Mouse (Mus musculus) left cerebral cortex, postnatal 14 days (tissue): ENCODE measurements around the gene Rspry1. TPM values are rescaled to one million over a fixed set of nuclear protein-coding genes. Genes with fewer than 3 reads are reported as not detected.

Experiments used
- DNase-seq, 2 experiments: peaks; one replicate each; pipeline ENCODE4 v3.0.0; 2021 to 2022; ENCODE audit warnings: low spot score in 2 of 2, mixed read lengths in 1 of 2
- intact Hi-C: fragments of 180-260 bp; cut with DNase I; formaldehyde crosslinking; loops from one replicate; pipeline ENCODE4 v1.15.1; 2025
- total RNA-seq, 2 experiments: library from RNA; stranded (reverse); gene quantifications; 2 replicates each; pipeline ENCODE4 v1.2.3; 2021

The Rspry1 gene
- total RNA-seq, 2 experiments from 2014 or later: 30.3 to 30.9 TPM

GRCm38 (mm10) chr8:94675923-94676322, 74.2 kb downstream of the Rspry1 start:
- intact Hi-C loops: no loop called here
- DNase-seq: no peak

- DNase-seq: peak; percentile 50 to 54
- intact Hi-C loops: no loop called here
Observed at GRCm38 (mm10) chr8:94678582-94678981, 76.8 kb downstream of the Rspry1 start.

GRCm38 (mm10) chr8:94680414-94680813, 78.7 kb downstream of the Rspry1 start:
- intact Hi-C loops: no loop called here
- no peak for DNase-seq

GRCm38 (mm10) chr8:94682732-94683524, 81.2 kb downstream of the Rspry1 start:
- intact Hi-C loops: no loop called here
- no peak for DNase-seq

GRCm38 (mm10) chr8:94684287-94684686, 82.5 kb downstream of the Rspry1 start:
- DNase-seq: no peak
- intact Hi-C loops: no loop called here

- intact Hi-C loops: no loop called here
- no peak for DNase-seq
Observed at GRCm38 (mm10) chr8:94685953-94686352, 84.2 kb downstream of the Rspry1 start.

- intact Hi-C loops: loop anchor here (5.0 kb wide), 1 partner anchor 167 kb away; no protein-coding TSS in a partner anchor
Observed at GRCm38 (mm10) chr8:94694701-94695100, 93.0 kb downstream of the Rspry1 start.

GRCm38 (mm10) chr8:94695341-94695993, 93.7 kb downstream of the Rspry1 start:
- DNase-seq: no peak
- intact Hi-C loops: loop anchor here (5.0 kb wide), 1 partner anchor 168 kb away; no protein-coding TSS in a partner anchor

More at GRCm38 (mm10) chr8:94694701-94695100, 93.0 kb downstream of the Rspry1 start:
- DNase-seq: no peak

- intact Hi-C loops: loop anchor here (5.0 kb wide), 1 partner anchor 169 kb away; no protein-coding TSS in a partner anchor
Observed at GRCm38 (mm10) chr8:94695994-94696384, 94.3 kb downstream of the Rspry1 start, which contains the start of gene Pllp. TSS of gene Pllp (minus strand) at chr8:94696278.

GRCm38 (mm10) chr8:94696566-94696965, 94.8 kb downstream of the Rspry1 start:
- DNase-seq: no peak

More at GRCm38 (mm10) chr8:94695994-94696384, 94.3 kb downstream of the Rspry1 start, which contains the start of gene Pllp:
- peak; percentile 52 to 64 for DNase-seq

GRCm38 (mm10) chr8:94697956-94698355, 96.2 kb downstream of the Rspry1 start:
- intact Hi-C loops: loop anchor here (5.0 kb wide), 1 partner anchor 171 kb away; no protein-coding TSS in a partner anchor
- DNase-seq: no peak

More at GRCm38 (mm10) chr8:94696566-94696965, 94.8 kb downstream of the Rspry1 start:
- intact Hi-C loops: loop anchor here (5.0 kb wide), 1 partner anchor 169 kb away; no protein-coding TSS in a partner anchor

GRCm38 (mm10) chr8:94699366-94699765, 97.6 kb downstream of the Rspry1 start:
- intact Hi-C loops: loop anchor here (5.0 kb wide), 1 partner anchor 172 kb away; no protein-coding TSS in a partner anchor
- peak; percentile 53 to 59 for DNase-seq

GRCm38 (mm10) chr8:94700421-94700935, 98.7 kb downstream of the Rspry1 start:
- intact Hi-C loops: loop anchor here (5.0 to 10.0 kb wide), 3 partner anchors 204 to 366 kb away; no protein-coding TSS in a partner anchor
- no peak for DNase-seq

- intact Hi-C loops: loop anchor here (2.0 to 10.0 kb wide), 4 partner anchors 101 to 367 kb away; partner anchors contain the start of genes Fam192a and Rspry1
- no peak for DNase-seq
Observed at GRCm38 (mm10) chr8:94702156-94702555, 100.4 kb downstream of the Rspry1 start.

GRCm38 (mm10) chr8:94702844-94703813, 101.4 kb downstream of the Rspry1 start:
- DNase-seq: peak; percentile 81 to 85
- intact Hi-C loops: loop anchor here (2.0 to 10.0 kb wide), 4 partner anchors 102 to 368 kb away; partner anchors contain the start of genes Fam192a and Rspry1

GRCm38 (mm10) chr8:94703972-94704668, 102.4 kb downstream of the Rspry1 start:
- peak; percentile 98 to 100 for DNase-seq
- intact Hi-C loops: loop anchor here (1.0 to 10.0 kb wide), 6 partner anchors 69 to 369 kb away; partner anchors contain the start of genes Cx3cl1, Fam192a and Rspry1

- intact Hi-C loops: loop anchor here (1.0 to 10.0 kb wide), 5 partner anchors 68 to 370 kb away; partner anchors contain the start of gene Cx3cl1
- DNase-seq: no peak
Observed at GRCm38 (mm10) chr8:94704669-94704984, 102.9 kb downstream of the Rspry1 start.
